Mouse (Mus musculus) cerebellum, adult 9-11 months (tissue): Measurements from ENCODE around the gene Gldc.
"Not testable (repeated sequence)": the region's sequence is repeated elsewhere in the genome, so short reads cannot be mapped to it uniquely, and the experiment has no call there.

Source experiments
- DNase-seq: peaks from one replicate; pipeline ENCODE4 v3.0.0; 2022

Gldc gene

GRCm38 (mm10) chr19:30174919-30175571 is at the start of gene Gldc:
Gldc (minus strand) TSS chr19:30175429.
- peak; percentile 68 for DNase-seq

GRCm38 (mm10) chr19:30222593-30222992 is 47.4 kb upstream of the Gldc start:
- DNase-seq, result not testable (repeated sequence)

- peak; percentile 10 for DNase-seq
Observed at GRCm38 (mm10) chr19:30217335-30217734, 42.1 kb upstream of the Gldc start.

- no peak for DNase-seq
Observed at GRCm38 (mm10) chr19:30216186-30216585, 41.0 kb upstream of the Gldc start.

GRCm38 (mm10) chr19:30215736-30216135 is 40.5 kb upstream of the Gldc start:
- not testable (repeated sequence) for DNase-seq

GRCm38 (mm10) chr19:30214026-30214425 is 38.8 kb upstream of the Gldc start:
- no peak for DNase-seq

GRCm38 (mm10) chr19:30209006-30209405 is 33.8 kb upstream of the Gldc start:
- DNase-seq, result not testable (repeated sequence)

GRCm38 (mm10) chr19:30206981-30207380 is 31.8 kb upstream of the Gldc start:
- DNase-seq, result no peak

GRCm38 (mm10) chr19:30205874-30206273 is 30.6 kb upstream of the Gldc start:
- DNase-seq, result no peak

GRCm38 (mm10) chr19:30205159-30205816 is 30.1 kb upstream of the Gldc start:
- DNase-seq, result no peak

- DNase-seq, result no peak
Observed at GRCm38 (mm10) chr19:30202177-30202576, 26.9 kb upstream of the Gldc start.

- no peak for DNase-seq
Observed at GRCm38 (mm10) chr19:30194999-30195398, 19.8 kb upstream of the Gldc start.

- DNase-seq, result no peak
Observed at GRCm38 (mm10) chr19:30187232-30187631, 12.0 kb upstream of the Gldc start.

GRCm38 (mm10) chr19:30185536-30185935 is 10.3 kb upstream of the Gldc start:
- no peak for DNase-seq

GRCm38 (mm10) chr19:30179979-30180378 is 4.8 kb upstream of the Gldc start:
- no peak for DNase-seq

GRCm38 (mm10) chr19:30174074-30174670 is 1.1 kb downstream of the Gldc start:
- no peak for DNase-seq

- no peak for DNase-seq
Observed at GRCm38 (mm10) chr19:30171346-30172055, 3.7 kb downstream of the Gldc start.

GRCm38 (mm10) chr19:30170319-30170718 is 4.9 kb downstream of the Gldc start:
- DNase-seq, result no peak

GRCm38 (mm10) chr19:30166801-30167505 is 8.3 kb downstream of the Gldc start:
- DNase-seq, result no peak

GRCm38 (mm10) chr19:30164228-30164627 is 11.0 kb downstream of the Gldc start:
- DNase-seq, result peak; percentile 68

- DNase-seq, result no peak
Observed at GRCm38 (mm10) chr19:30162808-30163207, 12.4 kb downstream of the Gldc start.

- peak; percentile 84 for DNase-seq
Observed at GRCm38 (mm10) chr19:30160021-30160420, 15.2 kb downstream of the Gldc start.

GRCm38 (mm10) chr19:30158189-30158588 is 17.0 kb downstream of the Gldc start:
- no peak for DNase-seq
